Mouse (Mus musculus): Measurements from ENCODE around the gene Ifih1. TPM values are rescaled to one million over a fixed set of nuclear protein-coding genes. Genes with fewer than 3 reads are reported as not detected.

Gene Ifih1
- polyA plus RNA-seq, 1 experiment = 1.3 TPM

DNA sequence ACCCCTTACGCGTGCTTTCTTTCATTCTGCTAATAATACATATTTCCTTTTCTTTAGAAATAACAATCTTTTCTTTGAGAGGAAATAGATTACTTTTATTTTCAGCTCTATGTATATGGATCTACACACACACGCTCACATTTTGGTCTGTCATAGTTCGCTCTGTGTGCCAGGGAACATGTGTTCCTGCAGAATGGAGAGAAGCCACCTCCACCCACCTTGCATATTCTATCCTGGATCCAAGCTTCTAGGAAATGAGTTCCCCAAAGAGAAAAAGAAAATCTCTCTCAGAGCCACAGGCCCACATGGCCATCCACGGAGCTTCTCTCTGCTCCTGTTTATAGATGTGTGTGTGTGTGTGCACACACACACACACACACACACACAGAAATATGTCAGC lies 17.7 kb downstream of the Ifih1 start:
- WGBS = 84% methylated on average over 5 of the region's 5 CpGs
- TF ChIP-seq CTCF (IDR thresholded peaks at IDR 0.05; ENCODE audit: borderline replicate concordance, insufficient read depth, low read depth, low read length) = no peak
- TF ChIP-seq POLR2A (IDR thresholded peaks at IDR 0.05; ENCODE audit: borderline replicate concordance, insufficient read depth, low read length) = no peak
- Histone ChIP-seq H3K4me3 (replicated peaks; ENCODE audit: insufficient read depth, low read depth, low read length) (no peak overlapping the region), H3K27ac (ENCODE audit: insufficient read depth, low read length) (no peak overlapping the region), H3K27me3 (ENCODE audit: control insufficient read depth, insufficient read depth, low read length) (no peaks in the 10 kb centered on the region), H3K4me1 (ENCODE audit: control insufficient read depth, insufficient read depth, low read length) (no peaks in the 10 kb centered on the region)
- DNase-seq = no peak

DNA sequence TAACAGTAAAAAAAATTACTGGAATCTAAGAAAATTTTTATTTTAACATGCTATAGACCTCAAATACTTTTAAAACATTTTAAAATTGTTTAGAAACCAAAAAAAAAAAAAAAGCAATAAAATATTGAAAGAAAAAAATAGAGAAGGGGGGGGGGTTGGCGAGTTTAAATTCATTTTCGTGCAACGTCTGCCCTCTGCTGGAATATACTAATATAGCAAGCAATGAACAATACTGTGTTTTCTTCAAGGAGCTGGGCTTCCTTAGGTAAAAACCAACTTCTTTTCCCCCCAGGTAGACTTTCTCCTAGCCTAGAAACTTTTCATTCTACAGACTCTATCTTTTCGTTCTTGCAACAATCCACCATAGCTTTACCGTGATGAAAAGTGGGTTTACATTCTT lies 18.3 kb downstream of the Ifih1 start:
- Histone ChIP-seq H3K27ac (ENCODE audit: insufficient read depth, low read length) (no peak overlapping the region), H3K4me3 (replicated peaks; ENCODE audit: insufficient read depth, low read depth, low read length) (no peak overlapping the region), H3K27me3 (ENCODE audit: control insufficient read depth, insufficient read depth, low read length) (no peaks in the 10 kb centered on the region), H3K4me1 (ENCODE audit: control insufficient read depth, insufficient read depth, low read length) (no peaks in the 10 kb centered on the region)
- TF ChIP-seq CTCF (IDR thresholded peaks at IDR 0.05; ENCODE audit: borderline replicate concordance, insufficient read depth, low read depth, low read length) = no peak
- DNase-seq = no peak
- 9% methylated on average over 5 of the region's 5 CpGs for WGBS

DNA sequence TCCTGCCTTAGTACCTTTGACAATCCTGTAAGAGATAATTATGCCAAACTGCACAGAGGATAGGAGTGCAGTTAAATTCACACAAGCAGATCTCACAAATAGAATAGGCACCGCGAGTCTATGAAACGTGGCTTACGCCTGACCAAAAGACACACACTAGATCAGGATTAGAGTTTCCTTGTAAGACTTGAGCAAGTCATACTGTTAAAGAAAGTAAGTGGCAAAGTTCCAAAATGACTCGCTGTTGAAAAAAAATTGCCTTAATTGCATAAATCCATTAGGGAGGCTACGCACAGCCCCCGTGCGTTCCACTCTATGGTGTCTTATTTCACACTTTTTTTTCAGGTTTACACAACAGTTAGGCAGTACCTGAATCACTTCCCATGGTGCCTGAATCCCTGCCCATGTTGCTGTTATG lies 23.0 kb downstream of the Ifih1 start:
- DNase-seq = no peak
- Histone ChIP-seq H3K27me3 (ENCODE audit: control insufficient read depth, insufficient read depth, low read length) (no peaks in the 10 kb centered on the region), H3K27ac (ENCODE audit: insufficient read depth, low read length) (no peak overlapping the region), H3K4me3 (replicated peaks; ENCODE audit: insufficient read depth, low read depth, low read length) (no peak overlapping the region), H3K4me1 (ENCODE audit: control insufficient read depth, insufficient read depth, low read length) (no peaks in the 10 kb centered on the region)
- no peak for TF ChIP-seq CTCF (IDR thresholded peaks at IDR 0.05; ENCODE audit: borderline replicate concordance, insufficient read depth, low read depth, low read length)
- TF ChIP-seq POLR2A (IDR thresholded peaks at IDR 0.05; ENCODE audit: borderline replicate concordance, insufficient read depth, low read length) = no peak
- 66% methylated on average over 8 of the region's 8 CpGs for WGBS

DNA sequence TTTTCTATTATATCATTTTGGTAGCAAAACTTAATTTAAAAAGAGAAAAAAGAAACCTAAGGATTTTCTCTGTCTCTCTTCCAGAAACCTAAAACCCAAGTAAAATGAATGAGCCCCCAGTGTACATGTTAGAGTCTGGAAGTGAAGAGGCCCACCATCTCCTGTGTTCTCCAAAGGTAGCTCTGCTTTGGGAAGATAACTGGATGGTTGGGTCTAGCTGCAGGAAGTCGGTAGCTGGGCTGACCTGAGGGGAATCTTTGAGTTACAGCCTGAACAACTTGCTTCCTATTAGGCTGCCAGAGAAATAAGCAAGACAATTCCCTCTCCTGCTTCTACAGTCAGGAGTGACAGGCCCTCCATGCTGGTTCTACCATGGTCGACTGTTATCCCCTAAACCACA lies 26.4 kb downstream of the Ifih1 start:
- H3K4me3 ChIP-seq (replicated peaks; ENCODE audit: insufficient read depth, low read depth, low read length) = no peak overlapping the region
- H3K4me1 ChIP-seq (ENCODE audit: control insufficient read depth, insufficient read depth, low read length) = no peaks in the 10 kb centered on the region
- 69% methylated on average over 2 of the region's 2 CpGs for WGBS
- DNase-seq = no peak
- H3K27me3 ChIP-seq (ENCODE audit: control insufficient read depth, insufficient read depth, low read length) = no peaks in the 10 kb centered on the region
- no peak for TF ChIP-seq CTCF (IDR thresholded peaks at IDR 0.05; ENCODE audit: borderline replicate concordance, insufficient read depth, low read depth, low read length)
- TF ChIP-seq POLR2A (IDR thresholded peaks at IDR 0.05; ENCODE audit: borderline replicate concordance, insufficient read depth, low read length) = no peak
- no peak overlapping the region for H3K27ac ChIP-seq (ENCODE audit: insufficient read depth, low read length)

DNA sequence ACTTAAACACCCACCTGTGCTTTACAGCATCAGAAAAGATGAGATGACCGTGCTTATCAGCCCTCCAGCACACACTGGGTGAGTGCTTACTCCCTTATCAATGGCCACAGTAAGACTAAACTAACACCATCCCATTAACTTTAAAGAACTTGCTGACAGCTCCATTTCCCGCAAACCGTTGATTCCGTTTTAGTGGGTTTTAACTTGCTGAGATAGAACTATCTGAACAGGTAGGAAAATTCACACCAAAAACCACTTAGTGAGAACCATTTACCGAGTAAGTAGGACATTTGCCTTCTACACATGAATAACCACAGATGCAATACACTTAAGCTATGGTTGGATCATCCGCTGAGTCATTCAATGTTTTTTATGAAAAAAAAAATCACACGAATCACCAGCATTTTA lies 27.1 kb downstream of the Ifih1 start:
- 91% methylated on average over 7 of the region's 7 CpGs for WGBS
- DNase-seq = no peak
- H3K27ac ChIP-seq (ENCODE audit: insufficient read depth, low read length) = no peak overlapping the region
- H3K4me3 ChIP-seq (replicated peaks; ENCODE audit: insufficient read depth, low read depth, low read length) = no peak overlapping the region
- TF ChIP-seq CTCF (IDR thresholded peaks at IDR 0.05; ENCODE audit: borderline replicate concordance, insufficient read depth, low read depth, low read length) (no peak), POLR2A (IDR thresholded peaks at IDR 0.05; ENCODE audit: borderline replicate concordance, insufficient read depth, low read length) (no peak)
- H3K27me3 ChIP-seq (ENCODE audit: control insufficient read depth, insufficient read depth, low read length) = no peaks in the 10 kb centered on the region
- H3K4me1 ChIP-seq (ENCODE audit: control insufficient read depth, insufficient read depth, low read length) = no peaks in the 10 kb centered on the region

DNA sequence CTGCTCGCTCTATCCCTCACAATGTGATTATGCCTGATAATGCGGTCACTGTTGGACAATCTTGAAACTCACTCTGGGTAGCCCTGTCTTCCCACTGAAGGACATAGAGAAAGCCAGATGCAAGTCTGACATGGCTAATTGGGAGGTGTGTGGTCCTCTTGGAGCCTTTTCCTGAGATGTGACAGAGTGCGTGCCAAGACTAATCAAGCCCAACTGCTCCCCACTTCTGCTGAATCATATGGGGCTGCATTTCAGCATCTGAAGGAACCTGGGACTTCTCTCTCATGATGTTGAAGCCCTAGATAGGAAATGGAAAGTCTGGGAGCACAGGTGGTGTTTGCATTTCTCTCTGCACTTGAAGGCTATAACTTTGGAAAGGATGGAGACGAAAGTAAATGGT lies 32.9 kb downstream of the Ifih1 start:
- 50% methylated on average over 4 of the region's 4 CpGs for WGBS

DNA sequence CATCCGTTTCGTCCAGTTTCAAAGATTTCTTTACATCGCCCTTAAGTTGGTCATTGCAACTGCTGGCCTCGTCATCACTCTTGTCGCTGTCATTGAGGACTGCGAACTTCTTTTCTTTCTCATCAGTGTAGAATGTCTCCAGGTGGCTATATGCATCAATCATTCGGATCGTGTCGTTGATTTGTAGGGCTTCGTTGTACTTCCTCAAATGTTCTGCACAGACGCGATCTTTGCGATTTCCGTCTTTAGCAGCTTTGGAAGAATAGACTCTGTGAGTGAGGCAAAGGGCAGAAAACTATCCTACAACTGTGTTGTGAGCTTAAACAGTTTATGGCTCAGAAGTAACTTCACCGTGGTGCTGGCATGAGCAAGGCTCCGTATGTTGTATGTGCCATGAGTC lies 39.9 kb downstream of the Ifih1 start:
- H3K4me1 ChIP-seq (ENCODE audit: control insufficient read depth, insufficient read depth, low read length) = no peaks in the 10 kb centered on the region
- no peak for DNase-seq
- no peak overlapping the region for H3K27ac ChIP-seq (ENCODE audit: insufficient read depth, low read length)
- 97% methylated on average over 16 of the region's 16 CpGs for WGBS
- H3K27me3 ChIP-seq (ENCODE audit: control insufficient read depth, insufficient read depth, low read length) = no peaks in the 10 kb centered on the region
- no peak overlapping the region for H3K4me3 ChIP-seq (replicated peaks; ENCODE audit: insufficient read depth, low read depth, low read length)
- no peak for TF ChIP-seq POLR2A (IDR thresholded peaks at IDR 0.05; ENCODE audit: borderline replicate concordance, insufficient read depth, low read length)
- TF ChIP-seq CTCF (IDR thresholded peaks at IDR 0.05; ENCODE audit: borderline replicate concordance, insufficient read depth, low read depth, low read length) = no peak

More for the DNA sequence above, 32.9 kb downstream of the Ifih1 start:
- Histone ChIP-seq H3K4me3 (replicated peaks; ENCODE audit: insufficient read depth, low read depth, low read length) (no peak overlapping the region), H3K4me1 (ENCODE audit: control insufficient read depth, insufficient read depth, low read length) (no peaks in the 10 kb centered on the region), H3K27ac (ENCODE audit: insufficient read depth, low read length) (no peak overlapping the region), H3K27me3 (ENCODE audit: control insufficient read depth, insufficient read depth, low read length) (no peaks in the 10 kb centered on the region)
- DNase-seq = no peak
- TF ChIP-seq POLR2A (IDR thresholded peaks at IDR 0.05; ENCODE audit: borderline replicate concordance, insufficient read depth, low read length) = no peak
- TF ChIP-seq CTCF (IDR thresholded peaks at IDR 0.05; ENCODE audit: borderline replicate concordance, insufficient read depth, low read depth, low read length) = no peak

DNA sequence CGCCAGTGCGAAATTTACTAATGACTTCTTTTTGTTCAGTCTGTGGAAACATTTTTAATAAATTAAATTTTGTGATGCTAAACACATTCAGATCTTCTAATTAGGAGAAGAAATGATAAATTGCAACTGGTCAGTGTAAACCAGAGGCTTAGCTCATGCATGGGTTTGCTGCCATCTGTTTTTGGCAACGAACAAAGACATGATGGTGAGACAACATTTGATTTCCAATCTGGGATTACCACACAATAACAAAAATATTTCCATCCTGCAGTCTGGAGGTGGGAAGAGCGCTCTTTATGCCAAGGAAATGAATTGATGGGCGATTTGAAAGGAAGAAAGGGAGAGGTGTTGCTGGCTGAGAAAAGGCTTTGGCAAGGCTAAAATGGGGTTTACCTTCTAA lies 42.5 kb downstream of the Ifih1 start:
- Histone ChIP-seq H3K27ac (ENCODE audit: insufficient read depth, low read length) (no peak overlapping the region), H3K4me1 (ENCODE audit: control insufficient read depth, insufficient read depth, low read length) (no peaks in the 10 kb centered on the region), H3K27me3 (ENCODE audit: control insufficient read depth, insufficient read depth, low read length) (no peaks in the 10 kb centered on the region), H3K4me3 (replicated peaks; ENCODE audit: insufficient read depth, low read depth, low read length) (no peak overlapping the region)
- WGBS = 62% methylated on average over 5 of the region's 5 CpGs
- no peak for DNase-seq
- TF ChIP-seq POLR2A (IDR thresholded peaks at IDR 0.05; ENCODE audit: borderline replicate concordance, insufficient read depth, low read length) = no peak
- TF ChIP-seq CTCF (IDR thresholded peaks at IDR 0.05; ENCODE audit: borderline replicate concordance, insufficient read depth, low read depth, low read length) = no peak

All from cerebellum, adult 2 months (tissue).